Comparison of ENCODE assay signal across 23 mouse cellular contexts in the genomic region with DNA sequence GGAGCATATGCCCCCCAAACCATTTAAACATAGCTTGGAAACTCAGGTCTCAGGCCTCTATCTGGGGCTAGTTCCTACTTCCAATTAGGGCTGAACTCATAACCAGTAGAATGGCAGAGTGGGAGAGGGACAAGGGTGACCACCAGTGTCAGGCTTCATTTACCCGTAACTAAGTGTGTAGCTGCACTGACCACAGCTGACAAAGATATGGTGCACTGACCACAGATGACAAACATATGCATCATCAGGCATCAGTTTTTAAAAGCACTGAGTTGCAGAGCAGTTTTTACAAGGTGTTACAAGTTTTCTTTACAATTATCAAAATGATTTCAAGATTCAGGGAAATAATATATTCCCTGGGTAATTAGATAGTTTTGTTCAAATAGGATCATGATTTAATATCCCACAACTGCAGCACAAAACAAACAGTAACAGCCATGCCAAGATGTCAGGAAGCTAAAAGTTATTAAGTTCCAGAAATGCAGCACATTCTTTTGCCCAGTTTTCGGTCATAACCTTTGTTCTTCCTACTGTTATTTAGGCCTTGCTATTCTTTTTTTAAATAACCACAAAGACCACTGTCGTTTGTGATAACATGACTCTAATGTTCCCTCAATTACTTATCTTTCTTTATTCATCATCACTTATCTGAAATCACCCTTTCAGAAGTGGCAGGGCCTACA.
A peak's percentile ranks its signal among the peaks of the same experiment; 100 is the strongest.
DNase-seq lines count a peak whose midpoint lies in the region; TF ChIP-seq lines count a peak whose summit lies in the region.
"Had no signal": no experiment of that assay in that cellular context is flagged by ENCODE, and none has a peak within 500 bp of the region (broad histone marks: within the 10 kb centered on the region; RNA-seq: fewer than 3 reads in every experiment).

No protein-coding gene starts in this region.

- DNase-seq in kidney, adult 2 months = peak; percentile 29
- DNase-seq in kidney, postnatal 36 days = no peak
- DNase-seq in lung, postnatal 10 days = peak; percentile 5
- DNase-seq in lung, postnatal 14 days = no peak
- DNase-seq in Muller cell, postnatal 12 days (ENCODE audit: inconsistent ontology term) = peak; percentile 72
- no peak for DNase-seq in embryo, embryonic 10.5 days (ENCODE audit: low spot score)
- DNase-seq in gastrocnemius, adult 18-20 months (ENCODE audit: low spot score) = no peak
- DNase-seq: adrenal gland, adult 8-10 months; adrenal gland, postnatal 36 days; cerebellum, adult 11 months; cerebellum, adult 8-10 months; cerebellum, postnatal 14 days; forebrain, postnatal 0 days; gastrocnemius, postnatal 36 days; heart, adult 18-20 months; heart, postnatal 14 days had no signal

- H3K4me1 ChIP-seq in kidney, adult 2 months (ENCODE audit: control insufficient read depth, insufficient read depth, low read length) = peaks cover 2% of the 10 kb centered on the region; the same call in 1 of the 2 replicates
- H3K4me1 ChIP-seq in embryonic fibroblast, embryonic 13.5 days (ENCODE audit: control insufficient read depth, insufficient read depth, low read length) = peaks cover 2% of the 10 kb centered on the region
- H3K4me1 ChIP-seq: embryonic facial prominence, embryonic 13.5 days; forebrain, embryonic 13.5 days; heart, embryonic 15.5 days; hindbrain, embryonic 13.5 days had no signal

- WGBS in kidney, adult 2 months = 36% methylated on average over 3 of the region's 3 CpGs

- H3K27me3 ChIP-seq in kidney, adult 2 months (replicated peaks; ENCODE audit: control insufficient read depth, insufficient read depth, low read length) = no peaks in the 10 kb centered on the region
- H3K27me3 ChIP-seq: embryonic facial prominence, embryonic 13.5 days; forebrain, embryonic 13.5 days; heart, embryonic 15.5 days; hindbrain, embryonic 13.5 days had no signal

- no peak for TF ChIP-seq CTCF in kidney, adult 2 months (conservative IDR thresholded peaks at IDR 0.05; ENCODE audit: insufficient read depth, insufficient read length, low read depth, low read length)
- TF ChIP-seq CTCF in embryonic fibroblast, embryonic 13.5 days (IDR thresholded peaks at IDR 0.05; ENCODE audit: borderline replicate concordance, insufficient read depth, low read length) = no peak

- H3K36me3 ChIP-seq in kidney, adult 2 months (ENCODE audit: control insufficient read depth, insufficient read depth, low read length) = no peaks in the 10 kb centered on the region
- H3K36me3 ChIP-seq: embryonic facial prominence, embryonic 13.5 days; G1E; heart, embryonic 15.5 days; hindbrain, embryonic 13.5 days had no signal

- no peak overlapping the region for H3K4me3 ChIP-seq in kidney, adult 2 months (ENCODE audit: insufficient read depth, low read depth, low read length)
- H3K4me3 ChIP-seq in embryonic fibroblast, embryonic 13.5 days (ENCODE audit: insufficient read depth, low read length) = no peak overlapping the region
- H3K4me3 ChIP-seq: embryonic facial prominence, embryonic 13.5 days; forebrain, embryonic 13.5 days; heart, embryonic 15.5 days; hindbrain, embryonic 13.5 days had no signal

- TF ChIP-seq POLR2A in kidney, adult 2 months (IDR thresholded peaks at IDR 0.05; ENCODE audit: low read depth, low read length) = no peak
- no peak for TF ChIP-seq POLR2A in embryonic fibroblast, embryonic 13.5 days (IDR thresholded peaks at IDR 0.05; ENCODE audit: low read depth, low read length)

- H3K27ac ChIP-seq in kidney, adult 2 months (ENCODE audit: insufficient read depth, low read depth, low read length) = no peak overlapping the region
- H3K27ac ChIP-seq in embryonic fibroblast, embryonic 13.5 days (ENCODE audit: insufficient read depth, low read length) = 0 out of 2 replicates have a peak overlapping the region, but pooled peaks have one; percentile 23
- H3K27ac ChIP-seq: embryonic facial prominence, embryonic 13.5 days; forebrain, embryonic 13.5 days; heart, embryonic 15.5 days; hindbrain, embryonic 13.5 days; hindbrain, postnatal 0 days had no signal

Comparison
In these comparisons a context has a peak if more than half of its experiments do, and no peak if none do; other contexts are left out.
1. DNase-seq: peak in kidney, adult 2 months (single experiment), lung, postnatal 10 days (single experiment) and Muller cell, postnatal 12 days (single experiment); none in kidney, postnatal 36 days (0 of 2), lung, postnatal 14 days (single experiment), embryo, embryonic 10.5 days (single experiment) and gastrocnemius, adult 18-20 months (single experiment).